ENCODE assay signal across 9 mouse cellular contexts in genomic region chr2:169996501-169997237, GRCm38 (mm10).
DNase-seq lines count a peak whose midpoint lies in the region; ATAC-seq and TF ChIP-seq lines count a peak whose summit lies in the region.
"Had no signal": no experiment of that assay in that cellular context is flagged by ENCODE, and none has a peak within 500 bp of the region (broad histone marks: within the 10 kb centered on the region; RNA-seq: fewer than 3 reads in every experiment).

No protein-coding gene starts in this region.

- H3K9ac ChIP-seq in heart, adult 2 months (ENCODE audit: low read depth, low read length), result peak overlapping the region; percentile 39; the same call in 1 of the 2 replicates
- no peak overlapping the region for H3K9ac ChIP-seq in heart, embryonic 14.5 days (ENCODE audit: low read length)

- 41% methylated on average over 16 of the region's 16 CpGs for WGBS in heart, adult 2 months
- 49% methylated on average over 16 of the region's 16 CpGs for WGBS in heart, embryonic 14.5 days

- peak overlapping the region; percentile 53 for H3K4me2 ChIP-seq in heart, embryonic 14.5 days (ENCODE audit: low read length)

- H3K9me3 ChIP-seq in heart, embryonic 14.5 days (ENCODE audit: control insufficient read depth, low read length), result no peaks in the 10 kb centered on the region

- TF ChIP-seq EP300 in heart, adult 2 months (IDR thresholded peaks at IDR 0.05; ENCODE audit: insufficient read depth, low read depth, low read length), result no peak

- intact Hi-C loops in heart, adult 2 months (cut with DNase I), result loop anchor here (2.0 kb wide), 1 partner anchor 44 kb away; no protein-coding TSS in a partner anchor
- intact Hi-C loops in heart, postnatal 36 days (cut with DNase I), result no loop called here

- H3K4me3 ChIP-seq in heart, adult 2 months, result no peak overlapping the region
- H3K4me3 ChIP-seq in heart, embryonic 14.5 days (ENCODE audit: control insufficient read depth in 1 of 2, insufficient read depth in 1 of 2, low read depth in 1 of 2, low read length in 2 of 2), result 0 out of 4 replicates have a peak overlapping the region, but pooled peaks of 1 of the 2 experiments have one; percentile 14

- peak overlapping the region; percentile 21 for H3K27ac ChIP-seq in heart, adult 2 months
- H3K27ac ChIP-seq in heart, embryonic 14.5 days (replicated peaks in 1 of 2; ENCODE audit: control insufficient read depth in 1 of 2, insufficient read depth in 1 of 2, low read depth in 2 of 2, low read length in 2 of 2), result no peak overlapping the region

- no peak for ATAC-seq in heart, embryonic 14.5 days (ENCODE audit: insufficient number of reproducible peaks, insufficient read depth, low FRiP score, low read depth)
- no peak for ATAC-seq in erythroid progenitor cell, adult 5-6 weeks (replicated peaks; ENCODE audit: low FRiP score, poor library complexity, severe bottlenecking)
- ATAC-seq: CD4-positive, CD25-positive, alpha-beta regulatory T cell, adult 4 months had no signal

- TF ChIP-seq POLR2A in heart, adult 2 months (IDR thresholded peaks at IDR 0.05; ENCODE audit: insufficient read depth, low read depth, low read length), result no peak

- no peaks in the 10 kb centered on the region; the same call in 1 of the 2 replicates for H3K4me1 ChIP-seq in heart, adult 2 months (ENCODE audit: control insufficient read depth, insufficient read depth, low read length)
- peaks cover 9 to 27% of the 10 kb centered on the region in 2 experiments for H3K4me1 ChIP-seq in heart, embryonic 14.5 days (ENCODE audit: control insufficient read depth in 2 of 2, insufficient read depth in 2 of 2, low read length in 2 of 2)

- H3K27me3 ChIP-seq in heart, adult 2 months (ENCODE audit: control insufficient read depth, insufficient read depth, low read length), result no peaks in the 10 kb centered on the region
- no peaks in the 10 kb centered on the region; the same call in 1 of the 2 replicates for H3K27me3 ChIP-seq in heart, embryonic 14.5 days (ENCODE audit: control insufficient read depth, insufficient read depth, low read length)

- no peak for TF ChIP-seq CTCF in heart, adult 2 months (IDR thresholded peaks at IDR 0.05)

- DNase-seq in heart, adult 2 months, result peak in 1 of 2 experiments; percentile 18
- DNase-seq in heart, postnatal 36 days, result no peak
- peak; percentile 7 for DNase-seq in Muller cell, postnatal 12 days (ENCODE audit: inconsistent ontology term)
- peak; percentile 36 to 65 for DNase-seq in kidney, postnatal 25 days
- DNase-seq in urinary bladder, postnatal 14 days (ENCODE audit: low spot score), result no peak
- no peak for DNase-seq in cerebellum, postnatal 4 days (ENCODE audit: low spot score in 2 of 2)

- no peaks in the 10 kb centered on the region for H3K36me3 ChIP-seq in heart, adult 2 months (ENCODE audit: control insufficient read depth, insufficient read depth, low read length)
- H3K36me3 ChIP-seq in heart, embryonic 14.5 days (ENCODE audit: control insufficient read depth, insufficient read depth, low read length), result no peaks in the 10 kb centered on the region

- no peaks in the 10 kb centered on the region for H3K79me2 ChIP-seq in heart, adult 2 months (replicated peaks; ENCODE audit: control insufficient read depth, insufficient read depth, low read length)

Comparison
In these comparisons a context has a peak if more than half of its experiments do, and no peak if none do; other contexts are left out.
1. DNase-seq: peak in Muller cell, postnatal 12 days (single experiment) and kidney, postnatal 25 days (2 of 2); none in heart, postnatal 36 days (0 of 2), urinary bladder, postnatal 14 days (single experiment) and cerebellum, postnatal 4 days (0 of 2).